Mouse (Mus musculus) 416B (cell line): ENCODE measurements around the gene Sdhc.
"Not testable (repeated sequence)": the region's sequence is repeated elsewhere in the genome, so short reads cannot be mapped to it uniquely, and the experiment has no call there.

Source experiments
- DNase-seq: peaks from one replicate; pipeline ENCODE4 v3.0.0; 2011; ENCODE audit warnings: low read depth

Gene Sdhc

GRCm38 (mm10) chr1:171168906-171169305, 18.5 kb upstream of the Sdhc start:
- DNase-seq, result no peak

GRCm38 (mm10) chr1:171165629-171166345, 15.4 kb upstream of the Sdhc start:
- no peak for DNase-seq

- peak; percentile 60 for DNase-seq
These were observed 13.9 kb upstream of the Sdhc start for GRCm38 (mm10) chr1:171164258-171164657.

GRCm38 (mm10) chr1:171162526-171162925, 12.1 kb upstream of the Sdhc start:
- no peak for DNase-seq

GRCm38 (mm10) chr1:171159485-171159975, 9.1 kb upstream of the Sdhc start:
- no peak for DNase-seq

GRCm38 (mm10) chr1:171157965-171158364, 7.6 kb upstream of the Sdhc start:
- DNase-seq, result no peak

- DNase-seq, result no peak
These were observed 6.2 kb upstream of the Sdhc start for GRCm38 (mm10) chr1:171156644-171157043.

- DNase-seq, result no peak
These were observed 1.6 kb upstream of the Sdhc start for GRCm38 (mm10) chr1:171151966-171152365.

- peak; percentile 22 for DNase-seq
These were observed 512 bp upstream of the Sdhc start for GRCm38 (mm10) chr1:171150838-171151391.

GRCm38 (mm10) chr1:171142981-171143380, 7.4 kb downstream of the Sdhc start:
- DNase-seq, result not testable (repeated sequence)

- DNase-seq, result not testable (repeated sequence)
These were observed 12.8 kb downstream of the Sdhc start for GRCm38 (mm10) chr1:171137486-171138155.

GRCm38 (mm10) chr1:171135600-171135999, 14.8 kb downstream of the Sdhc start:
- no peak for DNase-seq

GRCm38 (mm10) chr1:171130971-171131370, 19.4 kb downstream of the Sdhc start:
- no peak for DNase-seq

GRCm38 (mm10) chr1:171129251-171129650, 21.2 kb downstream of the Sdhc start:
- no peak for DNase-seq

GRCm38 (mm10) chr1:171124398-171124797, 26.0 kb downstream of the Sdhc start:
- no peak for DNase-seq

- DNase-seq, result peak; percentile 76
These were observed 27.5 kb downstream of the Sdhc start for GRCm38 (mm10) chr1:171122932-171123331.

GRCm38 (mm10) chr1:171121839-171122238, 28.6 kb downstream of the Sdhc start:
- peak; percentile 32 for DNase-seq

- no peak for DNase-seq
These were observed 29.5 kb downstream of the Sdhc start for GRCm38 (mm10) chr1:171120893-171121292.

GRCm38 (mm10) chr1:171119405-171119804, 31.0 kb downstream of the Sdhc start:
- DNase-seq, result no peak

- peak; percentile 54 for DNase-seq
These were observed 31.4 kb downstream of the Sdhc start for GRCm38 (mm10) chr1:171118996-171119395.

GRCm38 (mm10) chr1:171118269-171118684, 32.1 kb downstream of the Sdhc start:
- peak; percentile 95 for DNase-seq

- no peak for DNase-seq
These were observed 34.1 kb downstream of the Sdhc start for GRCm38 (mm10) chr1:171116280-171116679.

GRCm38 (mm10) chr1:171113873-171114299, 36.5 kb downstream of the Sdhc start, which contains the start of gene Cfap126:
Gene Cfap126, plus strand, starts transcription at chr1:171113918.
- DNase-seq, result peak; percentile 88
